27 mouse cellular contexts compared by ENCODE assay signal in genomic region chr2:160349578-160349977, GRCm38 (mm10). TPM values are rescaled to one million over a fixed set of nuclear protein-coding genes. Genes with fewer than 3 reads are reported as not detected.
DNase-seq lines count a peak whose midpoint lies in the region; ATAC-seq and TF ChIP-seq lines count a peak whose summit lies in the region.
"Had no signal": no experiment of that assay in that cellular context is flagged by ENCODE, and none has a peak within 500 bp of the region (broad histone marks: within the 10 kb centered on the region; RNA-seq: fewer than 3 reads in every experiment).

No protein-coding gene starts in this region.

- H3K36me3 ChIP-seq in kidney, embryonic 15.5 days, result no peaks in the 10 kb centered on the region
- H3K36me3 ChIP-seq in kidney, embryonic 14.5 days (ENCODE audit: control insufficient read depth, insufficient read depth, low read length), result no peaks in the 10 kb centered on the region
- no peaks in the 10 kb centered on the region for H3K36me3 ChIP-seq in liver, embryonic 12.5 days
- no peaks in the 10 kb centered on the region for H3K36me3 ChIP-seq in small intestine, adult 2 months (ENCODE audit: control insufficient read depth, insufficient read depth, low read length)
- H3K36me3 ChIP-seq: embryonic facial prominence, embryonic 12.5 days; heart, embryonic 13.5 days; limb, embryonic 13.5 days; midbrain, embryonic 10.5 days; neural tube, embryonic 13.5 days had no signal

- no peak overlapping the region for H3K4me3 ChIP-seq in kidney, embryonic 15.5 days (replicated peaks)
- H3K4me3 ChIP-seq in kidney, embryonic 14.5 days (ENCODE audit: low read length), result no peak overlapping the region
- no peak overlapping the region for H3K4me3 ChIP-seq in liver, embryonic 12.5 days
- H3K4me3 ChIP-seq in small intestine, adult 2 months (ENCODE audit: low read depth, low read length), result no peak overlapping the region
- H3K4me3 ChIP-seq: embryonic facial prominence, embryonic 12.5 days; forebrain, embryonic 13.5 days; heart, embryonic 13.5 days; limb, embryonic 13.5 days; midbrain, embryonic 10.5 days; myocyte; neural tube, embryonic 13.5 days had no signal

- no peak overlapping the region for H3K4me2 ChIP-seq in kidney, embryonic 15.5 days
- no peak overlapping the region for H3K4me2 ChIP-seq in kidney, embryonic 14.5 days (replicated peaks; ENCODE audit: low read depth, low read length)
- H3K4me2 ChIP-seq in liver, embryonic 12.5 days, result no peak overlapping the region
- H3K4me2 ChIP-seq: embryonic facial prominence, embryonic 12.5 days; forebrain, embryonic 13.5 days; heart, embryonic 13.5 days; limb, embryonic 13.5 days; neural tube, embryonic 13.5 days had no signal

- no peak for DNase-seq in layer of hippocampus, adult 9-11 months
- no peak for DNase-seq in cerebellum, postnatal 14 days
- no peak for DNase-seq in testis, postnatal 10 days (ENCODE audit: low spot score)
- DNase-seq: adrenal gland, postnatal 14 days; cerebellum, adult 9-11 months; gastrocnemius, postnatal 14 days; heart, adult 11 months; heart, postnatal 14 days; kidney, adult 18-20 months; kidney, postnatal 10 days; retina, postnatal 1 day; right cerebral cortex, postnatal 25 days; thymus, adult 2 months had no signal

- 49% methylated on average over 4 of the region's 4 CpGs for WGBS in kidney, embryonic 15.5 days
- 50% methylated on average over 4 of the region's 4 CpGs for WGBS in kidney, embryonic 14.5 days
- 62% methylated on average over 4 of the region's 4 CpGs for whole genome bisulfite sequencing in liver, embryonic 12.5 days (ENCODE audit: insufficient replicate concordance)
- WGBS in small intestine, adult 2 months, result 23% methylated on average over 4 of the region's 4 CpGs

- H3K27me3 ChIP-seq in kidney, embryonic 15.5 days, result peaks cover 4% of the 10 kb centered on the region; the same call in 1 of the 2 replicates
- H3K27me3 ChIP-seq in kidney, embryonic 14.5 days (ENCODE audit: control insufficient read depth, insufficient read depth, low read length), result no peaks in the 10 kb centered on the region; the same call in 1 of the 2 replicates
- no peaks in the 10 kb centered on the region for H3K27me3 ChIP-seq in liver, embryonic 12.5 days (replicated peaks)
- H3K27me3 ChIP-seq in small intestine, adult 2 months (ENCODE audit: control insufficient read depth, insufficient read depth, low read length), result no peaks in the 10 kb centered on the region
- H3K27me3 ChIP-seq: embryonic facial prominence, embryonic 12.5 days; forebrain, embryonic 13.5 days had no signal

- TF ChIP-seq CTCF in small intestine, adult 2 months (IDR thresholded peaks at IDR 0.05; ENCODE audit: extremely low read depth, insufficient read length, insufficient replicate concordance, low read depth, low read length), result no peak

- peak; percentile 37 for ATAC-seq in kidney, embryonic 15.5 days (replicated peaks; ENCODE audit: low FRiP score)
- ATAC-seq in kidney, embryonic 14.5 days (ENCODE audit: low FRiP score, low TSS enrichment), result no peak
- peak; percentile 80 for ATAC-seq in liver, embryonic 12.5 days
- ATAC-seq: CD4-positive, CD25-positive, alpha-beta regulatory T cell, adult 4 months; forebrain, embryonic 13.5 days; hindbrain, postnatal 0 days; midbrain, embryonic 16.5 days had no signal

- peak; percentile 35; the same call in 1 of the 2 replicates for TF ChIP-seq POLR2A in small intestine, adult 2 months (IDR thresholded peaks at IDR 0.05; ENCODE audit: low read depth, low read length)

- H3K4me1 ChIP-seq in kidney, embryonic 15.5 days, result peaks cover 14% of the 10 kb centered on the region
- 0 out of 2 replicates have a peak, but pooled peaks cover 8% of the 10 kb centered on the region for H3K4me1 ChIP-seq in kidney, embryonic 14.5 days (ENCODE audit: control insufficient read depth, insufficient read depth, low read length)
- peaks cover 9% of the 10 kb centered on the region for H3K4me1 ChIP-seq in liver, embryonic 12.5 days
- H3K4me1 ChIP-seq in small intestine, adult 2 months (ENCODE audit: control insufficient read depth, insufficient read depth, insufficient read length, low read length), result peaks cover 27% of the 10 kb centered on the region
- H3K4me1 ChIP-seq: forebrain, embryonic 13.5 days had no signal

- H3K9me3 ChIP-seq in kidney, embryonic 15.5 days (replicated peaks), result no peaks in the 10 kb centered on the region
- no peaks in the 10 kb centered on the region for H3K9me3 ChIP-seq in kidney, embryonic 14.5 days (ENCODE audit: control insufficient read depth, low read length)
- H3K9me3 ChIP-seq in liver, embryonic 12.5 days (replicated peaks), result no peaks in the 10 kb centered on the region
- H3K9me3 ChIP-seq: embryonic facial prominence, embryonic 12.5 days; forebrain, embryonic 13.5 days; heart, embryonic 13.5 days; limb, embryonic 13.5 days; midbrain, embryonic 10.5 days; neural tube, embryonic 13.5 days had no signal

- no peak overlapping the region for H3K27ac ChIP-seq in kidney, embryonic 15.5 days
- no peak overlapping the region for H3K27ac ChIP-seq in kidney, embryonic 14.5 days (ENCODE audit: low read depth, low read length)
- H3K27ac ChIP-seq in liver, embryonic 12.5 days, result peak overlapping the region; percentile 64
- H3K27ac ChIP-seq in small intestine, adult 2 months (ENCODE audit: insufficient read depth, low read depth, low read length), result peak overlapping the region; percentile 75
- H3K27ac ChIP-seq: embryonic facial prominence, embryonic 12.5 days; forebrain, embryonic 13.5 days; heart, embryonic 13.5 days; hindbrain, postnatal 0 days; limb, embryonic 13.5 days; neural tube, embryonic 13.5 days had no signal

- H3K9ac ChIP-seq in kidney, embryonic 15.5 days, result no peak overlapping the region
- H3K9ac ChIP-seq in kidney, embryonic 14.5 days (ENCODE audit: low read depth, low read length), result no peak overlapping the region
- H3K9ac ChIP-seq in liver, embryonic 12.5 days, result no peak overlapping the region
- H3K9ac ChIP-seq: embryonic facial prominence, embryonic 12.5 days; forebrain, embryonic 13.5 days; heart, embryonic 13.5 days; limb, embryonic 13.5 days; neural tube, embryonic 13.5 days had no signal

RNA-seq across cellular contexts. Expression of gene Gm826, which starts 15.6 kb away (rescaled TPM):
- polyA plus RNA-seq in kidney, embryonic 15.5 days (2015; fragmentation: Nextera tagmentation; extraction: Ambion mirVana), result 0.40 and 0.93 TPM in 2 replicates
- polyA plus RNA-seq in kidney, embryonic 14.5 days (2014; fragmentation: Nextera tagmentation; extraction: Ambion mirVana), result 0.37 and 0.73 TPM in 2 replicates
- 6.1 and 8.2 TPM in 2 replicates for polyA plus RNA-seq in liver, embryonic 12.5 days (2016; fragmentation: Nextera tagmentation; extraction: Ambion mirVana)
- polyA plus RNA-seq in small intestine, adult 2 months (2012; rRNA removed), result 0.13 and 0.65 TPM in 2 replicates
- polyA plus RNA-seq: CD4-positive, CD25-positive, alpha-beta regulatory T cell, adult 4 months; embryonic facial prominence, embryonic 12.5 days; forebrain, embryonic 13.5 days; hindbrain, postnatal 0 days; midbrain, embryonic 16.5 days; myocyte; neural tube, embryonic 13.5 days had no signal

RNA-seq across cellular contexts. Expression of gene Mafb, which starts 17.3 kb away (rescaled TPM):
- 36.2 and 38.0 TPM in 2 replicates for polyA plus RNA-seq in kidney, embryonic 15.5 days (2015; fragmentation: Nextera tagmentation; extraction: Ambion mirVana)
- polyA plus RNA-seq in kidney, embryonic 14.5 days (2014; fragmentation: Nextera tagmentation; extraction: Ambion mirVana), result 23.0 and 33.2 TPM in 2 replicates
- polyA plus RNA-seq in liver, embryonic 12.5 days (2016; fragmentation: Nextera tagmentation; extraction: Ambion mirVana), result 3.0 and 3.1 TPM in 2 replicates
- polyA plus RNA-seq in small intestine, adult 2 months (2012; rRNA removed), result 33.5 and 65.6 TPM in 2 replicates

Comparison
In these comparisons a context has a peak if more than half of its experiments do, and no peak if none do; other contexts are left out.
1. H3K27ac ChIP-seq: peak in liver, embryonic 12.5 days (single experiment) and small intestine, adult 2 months (single experiment); none in kidney, embryonic 15.5 days (single experiment) and kidney, embryonic 14.5 days (single experiment).